8 mouse cellular contexts compared by ENCODE assay signal in genomic region chr6:47799079-47799478, GRCm38 (mm10). TPM values are rescaled to one million over a fixed set of nuclear protein-coding genes. Genes with fewer than 3 reads are reported as not detected.
DNase-seq lines count a peak whose midpoint lies in the region; ATAC-seq and TF ChIP-seq lines count a peak whose summit lies in the region.

No protein-coding gene starts in this region.

- H3K4me2 ChIP-seq in forebrain, embryonic 15.5 days (replicated peaks) = no peak overlapping the region
- H3K4me2 ChIP-seq in intestine, embryonic 15.5 days (replicated peaks) = no peak overlapping the region
- no peak overlapping the region for H3K4me2 ChIP-seq in liver, postnatal 0 days (ENCODE audit: low read depth, low read length)
- no peak overlapping the region for H3K4me2 ChIP-seq in neural tube, embryonic 14.5 days (ENCODE audit: low read depth, low read length)

- no peak overlapping the region for H3K9ac ChIP-seq in forebrain, embryonic 15.5 days (replicated peaks)
- no peak overlapping the region for H3K9ac ChIP-seq in intestine, embryonic 15.5 days
- H3K9ac ChIP-seq in liver, postnatal 0 days (replicated peaks) = no peak overlapping the region
- no peak overlapping the region for H3K9ac ChIP-seq in neural tube, embryonic 14.5 days (replicated peaks; ENCODE audit: low read depth, low read length)

- no peaks in the 10 kb centered on the region for H3K4me1 ChIP-seq in forebrain, embryonic 15.5 days
- no peaks in the 10 kb centered on the region for H3K4me1 ChIP-seq in intestine, embryonic 15.5 days (replicated peaks)
- no peaks in the 10 kb centered on the region for H3K4me1 ChIP-seq in liver, postnatal 0 days (ENCODE audit: insufficient read depth)
- H3K4me1 ChIP-seq in neural tube, embryonic 14.5 days (ENCODE audit: control insufficient read depth, insufficient read depth, low read length) = no peaks in the 10 kb centered on the region

- peak; percentile 87 for TF ChIP-seq CTCF in liver, postnatal 0 days (IDR thresholded peaks at IDR 0.05; ENCODE audit: low read depth)

- TF ChIP-seq EP300 in liver, postnatal 0 days (IDR thresholded peaks at IDR 0.05; ENCODE audit: low read depth) = no peak

- no peaks in the 10 kb centered on the region for H3K9me3 ChIP-seq in forebrain, embryonic 15.5 days
- no peaks in the 10 kb centered on the region for H3K9me3 ChIP-seq in intestine, embryonic 15.5 days
- H3K9me3 ChIP-seq in liver, postnatal 0 days (ENCODE audit: low read length) = no peaks in the 10 kb centered on the region
- H3K9me3 ChIP-seq in neural tube, embryonic 14.5 days (ENCODE audit: control insufficient read depth, low read length) = no peaks in the 10 kb centered on the region

- peaks cover 94% of the 10 kb centered on the region for H3K36me3 ChIP-seq in forebrain, embryonic 15.5 days
- peaks cover 75% of the 10 kb centered on the region for H3K36me3 ChIP-seq in intestine, embryonic 15.5 days
- H3K36me3 ChIP-seq in liver, postnatal 0 days (replicated peaks; ENCODE audit: insufficient read depth, low read length) = peaks cover 69% of the 10 kb centered on the region
- H3K36me3 ChIP-seq in neural tube, embryonic 14.5 days (ENCODE audit: control insufficient read depth, insufficient read depth, low read length) = peaks cover 75% of the 10 kb centered on the region

- no peak overlapping the region for H3K27ac ChIP-seq in forebrain, embryonic 15.5 days (replicated peaks)
- H3K27ac ChIP-seq in intestine, embryonic 15.5 days = no peak overlapping the region
- H3K27ac ChIP-seq in liver, postnatal 0 days (ENCODE audit: low read depth) = no peak overlapping the region
- no peak overlapping the region for H3K27ac ChIP-seq in neural tube, embryonic 14.5 days (ENCODE audit: low read depth, low read length)

- WGBS in forebrain, embryonic 15.5 days = 49% methylated on average over 6 of the region's 6 CpGs
- 48% methylated on average over 6 of the region's 6 CpGs for WGBS in intestine, embryonic 15.5 days
- 44% methylated on average over 6 of the region's 6 CpGs for WGBS in liver, postnatal 0 days (ENCODE audit: insufficient replicate concordance)
- 52% methylated on average over 6 of the region's 6 CpGs for WGBS in neural tube, embryonic 14.5 days

- ATAC-seq in forebrain, embryonic 15.5 days (replicated peaks) = peak; percentile 57
- peak; percentile 40; the same call in 1 of the 2 replicates for ATAC-seq in intestine, embryonic 15.5 days
- ATAC-seq in liver, postnatal 0 days = peak; percentile 35; the same call in 1 of the 2 replicates
- ATAC-seq in neural tube, embryonic 14.5 days (ENCODE audit: low read depth) = peak; percentile 55; the same call in 1 of the 2 replicates

- H3K27me3 ChIP-seq in forebrain, embryonic 15.5 days = no peaks in the 10 kb centered on the region
- H3K27me3 ChIP-seq in intestine, embryonic 15.5 days (replicated peaks) = no peaks in the 10 kb centered on the region
- H3K27me3 ChIP-seq in liver, postnatal 0 days (ENCODE audit: insufficient read depth, low read length) = no peaks in the 10 kb centered on the region
- no peaks in the 10 kb centered on the region for H3K27me3 ChIP-seq in neural tube, embryonic 14.5 days (ENCODE audit: control insufficient read depth, insufficient read depth, low read length)

- H3K4me3 ChIP-seq in forebrain, embryonic 15.5 days = no peak overlapping the region
- H3K4me3 ChIP-seq in intestine, embryonic 15.5 days (replicated peaks) = no peak overlapping the region
- H3K4me3 ChIP-seq in liver, postnatal 0 days (ENCODE audit: low read depth, low read length) = no peak overlapping the region
- H3K4me3 ChIP-seq in neural tube, embryonic 14.5 days (ENCODE audit: low read depth, low read length) = no peak overlapping the region

- peak; percentile 66 for DNase-seq in testis, postnatal 10 days (ENCODE audit: low spot score)
- DNase-seq in testis, postnatal 14 days (ENCODE audit: low spot score) = no peak
- peak; percentile 74 for DNase-seq in brain, adult 2 months (ENCODE audit: low read depth, low spot score)
- DNase-seq in liver, postnatal 0 days = peak; percentile 67
- no peak for DNase-seq in yolk sac, embryonic 10.5 days (ENCODE audit: low spot score)

RNA-seq across cellular contexts. Expression of gene Pdia4, which starts 14.2 kb away (rescaled TPM):
- 145 TPM in 2 replicates for polyA plus RNA-seq in forebrain, embryonic 15.5 days (2015; fragmentation: Nextera tagmentation; extraction: Ambion mirVana)
- 304 and 326 TPM in 2 replicates for polyA plus RNA-seq in intestine, embryonic 15.5 days (2015; fragmentation: Nextera tagmentation; extraction: Ambion mirVana)
- polyA plus RNA-seq in liver, postnatal 0 days (2015; fragmentation: Nextera tagmentation; extraction: Ambion mirVana) = 101 and 116 TPM in 2 replicates
- 138 and 165 TPM in 2 replicates for polyA plus RNA-seq in neural tube, embryonic 14.5 days (2014; fragmentation: Nextera tagmentation; extraction: Ambion mirVana)

RNA-seq across cellular contexts. Expression of gene Zfp786, which starts 31.6 kb away (rescaled TPM):
- 17.3 and 18.5 TPM in 2 replicates for polyA plus RNA-seq in forebrain, embryonic 15.5 days (2015; fragmentation: Nextera tagmentation; extraction: Ambion mirVana)
- 2.3 and 2.4 TPM in 2 replicates for polyA plus RNA-seq in intestine, embryonic 15.5 days (2015; fragmentation: Nextera tagmentation; extraction: Ambion mirVana)
- polyA plus RNA-seq in liver, postnatal 0 days (2015; fragmentation: Nextera tagmentation; extraction: Ambion mirVana) = 0.28 and 0.51 TPM in 2 replicates
- polyA plus RNA-seq in neural tube, embryonic 14.5 days (2014; fragmentation: Nextera tagmentation; extraction: Ambion mirVana) = 17.7 and 18.4 TPM in 2 replicates

RNA-seq across cellular contexts. Expression of gene Zfp398, which starts 36.4 kb away (rescaled TPM):
- polyA plus RNA-seq in forebrain, embryonic 15.5 days (2015; fragmentation: Nextera tagmentation; extraction: Ambion mirVana) = 16.5 and 17.5 TPM in 2 replicates
- polyA plus RNA-seq in intestine, embryonic 15.5 days (2015; fragmentation: Nextera tagmentation; extraction: Ambion mirVana) = 6.8 and 8.2 TPM in 2 replicates
- polyA plus RNA-seq in liver, postnatal 0 days (2015; fragmentation: Nextera tagmentation; extraction: Ambion mirVana) = 1.4 and 1.6 TPM in 2 replicates
- 20.1 and 23.1 TPM in 2 replicates for polyA plus RNA-seq in neural tube, embryonic 14.5 days (2014; fragmentation: Nextera tagmentation; extraction: Ambion mirVana)

Comparison
In these comparisons a context has a peak if more than half of its experiments do, and no peak if none do; other contexts are left out.
1. DNase-seq: peak in testis, postnatal 10 days (single experiment), brain, adult 2 months (single experiment) and liver, postnatal 0 days (single experiment); none in testis, postnatal 14 days (single experiment) and yolk sac, embryonic 10.5 days (single experiment).
2. Peak in every context shown above with its lines, with median percentiles within 50 percentile points of each other: ATAC-seq.